ENCODE assay signal across 9 mouse cellular contexts in genomic region chr2:48885945-48886344, GRCm38 (mm10).
DNase-seq lines count a peak whose midpoint lies in the region; ATAC-seq and TF ChIP-seq lines count a peak whose summit lies in the region.
"Had no signal": no experiment of that assay in that cellular context is flagged by ENCODE, and none has a peak within 500 bp of the region (broad histone marks: within the 10 kb centered on the region; RNA-seq: fewer than 3 reads in every experiment).

No protein-coding gene starts in this region.

- TF ChIP-seq EP300 in liver, postnatal 0 days (IDR thresholded peaks at IDR 0.05; ENCODE audit: low read depth): no peak

- H3K27me3 ChIP-seq in embryonic facial prominence, embryonic 11.5 days (ENCODE audit: control insufficient read depth, insufficient read depth, low read length): no peaks in the 10 kb centered on the region
- H3K27me3 ChIP-seq in liver, postnatal 0 days (ENCODE audit: insufficient read depth, low read length): no peaks in the 10 kb centered on the region
- no peaks in the 10 kb centered on the region for H3K27me3 ChIP-seq in neural tube, embryonic 13.5 days
- H3K27me3 ChIP-seq: heart, embryonic 13.5 days had no signal

- no peak overlapping the region for H3K4me3 ChIP-seq in embryonic facial prominence, embryonic 11.5 days (ENCODE audit: low read depth, low read length)
- H3K4me3 ChIP-seq in liver, postnatal 0 days (ENCODE audit: low read depth, low read length): no peak overlapping the region
- no peak overlapping the region for H3K4me3 ChIP-seq in neural tube, embryonic 13.5 days
- H3K4me3 ChIP-seq: heart, embryonic 13.5 days had no signal

- peak; percentile 73 for TF ChIP-seq CTCF in liver, postnatal 0 days (IDR thresholded peaks at IDR 0.05; ENCODE audit: low read depth)

- intact Hi-C loops in heart, postnatal 14 days (cut with DNase I): loop anchor here (2.0 to 10.0 kb wide), 7 partner anchors 74 to 1394 kb away; partner anchors contain the start of gene Acvr2a

- H3K36me3 ChIP-seq in embryonic facial prominence, embryonic 11.5 days (replicated peaks; ENCODE audit: control insufficient read depth, insufficient read depth, low read depth, low read length): no peaks in the 10 kb centered on the region
- H3K36me3 ChIP-seq in liver, postnatal 0 days (replicated peaks; ENCODE audit: insufficient read depth, low read length): no peaks in the 10 kb centered on the region
- peaks cover 10% of the 10 kb centered on the region; the same call in 1 of the 2 replicates for H3K36me3 ChIP-seq in neural tube, embryonic 13.5 days
- H3K36me3 ChIP-seq: heart, embryonic 13.5 days had no signal

- peak; percentile 61 for DNase-seq in ES-CJ7 (ENCODE audit: low read depth, low spot score)
- DNase-seq in adrenal gland, postnatal 14 days: peak; percentile 52
- peak; percentile 85 for DNase-seq in embryonic facial prominence, embryonic 11.5 days (ENCODE audit: low spot score)
- DNase-seq in heart, postnatal 14 days: peak; percentile 42 to 70
- peak; percentile 64 for DNase-seq in large intestine, adult 2 months (ENCODE audit: low read depth, low spot score)
- DNase-seq in liver, postnatal 0 days: peak; percentile 43
- DNase-seq in thymus, postnatal 0 days (ENCODE audit: low spot score): peak; percentile 68

- no peaks in the 10 kb centered on the region for H3K9me3 ChIP-seq in embryonic facial prominence, embryonic 11.5 days (replicated peaks; ENCODE audit: control insufficient read depth, low read length)
- H3K9me3 ChIP-seq in liver, postnatal 0 days (ENCODE audit: low read length): no peaks in the 10 kb centered on the region
- H3K9me3 ChIP-seq in neural tube, embryonic 13.5 days: no peaks in the 10 kb centered on the region
- H3K9me3 ChIP-seq: heart, embryonic 13.5 days had no signal

- no peak for ATAC-seq in embryonic facial prominence, embryonic 11.5 days (replicated peaks; ENCODE audit: insufficient number of reproducible peaks, low FRiP score, low TSS enrichment, low read depth)
- no peak for ATAC-seq in liver, postnatal 0 days
- ATAC-seq in neural tube, embryonic 13.5 days (ENCODE audit: low read depth): 0 out of 2 replicates have a peak, but pooled peaks have one; percentile 65

- no peaks in the 10 kb centered on the region for H3K4me1 ChIP-seq in embryonic facial prominence, embryonic 11.5 days (ENCODE audit: control insufficient read depth, insufficient read depth, low read length)
- no peaks in the 10 kb centered on the region for H3K4me1 ChIP-seq in liver, postnatal 0 days (ENCODE audit: insufficient read depth)
- peaks cover 6% of the 10 kb centered on the region for H3K4me1 ChIP-seq in neural tube, embryonic 13.5 days (replicated peaks)

- no peak overlapping the region for H3K27ac ChIP-seq in embryonic facial prominence, embryonic 11.5 days (replicated peaks; ENCODE audit: low read depth, low read length)
- no peak overlapping the region for H3K27ac ChIP-seq in liver, postnatal 0 days (ENCODE audit: low read depth)
- H3K27ac ChIP-seq in neural tube, embryonic 13.5 days (replicated peaks): peak overlapping the region; percentile 65; the same call in 1 of the 2 replicates
- H3K27ac ChIP-seq: heart, embryonic 13.5 days had no signal

- H3K9ac ChIP-seq in embryonic facial prominence, embryonic 11.5 days (replicated peaks; ENCODE audit: low read length): no peak overlapping the region
- no peak overlapping the region for H3K9ac ChIP-seq in liver, postnatal 0 days (replicated peaks)
- no peak overlapping the region for H3K9ac ChIP-seq in neural tube, embryonic 13.5 days
- H3K9ac ChIP-seq: heart, embryonic 13.5 days had no signal

- no peak overlapping the region for H3K4me2 ChIP-seq in embryonic facial prominence, embryonic 11.5 days (ENCODE audit: low read depth, low read length)
- no peak overlapping the region for H3K4me2 ChIP-seq in liver, postnatal 0 days (ENCODE audit: low read depth, low read length)
- H3K4me2 ChIP-seq in neural tube, embryonic 13.5 days: no peak overlapping the region
- H3K4me2 ChIP-seq: heart, embryonic 13.5 days had no signal
